Mouse (Mus musculus) inflammation-experienced regulatory T-cells, adult 6 months (primary cell): ENCODE measurements around the gene Nfasc. TPM values are rescaled to one million over a fixed set of nuclear protein-coding genes. Genes with fewer than 3 reads are reported as not detected.

Source experiments
- ATAC-seq: one replicate; pipeline ENCODE4 v1.8.0; 2017
- polyA plus RNA-seq, 3 experiments: library from polyadenylated mRNA; unstranded; fragments of 100-300 nt; shearing (Covaris generic); gene quantifications; one replicate each; pipeline ENCODE4 v1.2.1; 2017

Nfasc gene
- polyA plus RNA-seq, 3 experiments from 2014 or later: not detected

- no peak for ATAC-seq
Observed at GRCm38 (mm10) chr1:132727548-132727947, 14.0 kb downstream of the Nfasc start.

GRCm38 (mm10) chr1:132722362-132722761 is 19.2 kb downstream of the Nfasc start:
- ATAC-seq: no peak

GRCm38 (mm10) chr1:132721266-132721665 is 20.3 kb downstream of the Nfasc start:
- no peak for ATAC-seq

- ATAC-seq: no peak
Observed at GRCm38 (mm10) chr1:132718225-132718624, 23.4 kb downstream of the Nfasc start.

GRCm38 (mm10) chr1:132715044-132715443 is 26.6 kb downstream of the Nfasc start:
- no peak for ATAC-seq

GRCm38 (mm10) chr1:132709419-132709818 is 32.2 kb downstream of the Nfasc start:
- no peak for ATAC-seq

GRCm38 (mm10) chr1:132707301-132707700 is 34.3 kb downstream of the Nfasc start:
- no peak for ATAC-seq

- ATAC-seq: no peak
Observed at GRCm38 (mm10) chr1:132703467-132703866, 38.1 kb downstream of the Nfasc start.

- ATAC-seq: no peak
Observed at GRCm38 (mm10) chr1:132696926-132697325, 44.7 kb downstream of the Nfasc start.

- ATAC-seq: no peak
Observed at GRCm38 (mm10) chr1:132696232-132696631, 45.4 kb downstream of the Nfasc start.

- no peak for ATAC-seq
Observed at GRCm38 (mm10) chr1:132694007-132694406, 47.6 kb downstream of the Nfasc start.

- no peak for ATAC-seq
Observed at GRCm38 (mm10) chr1:132689181-132689580, 52.4 kb downstream of the Nfasc start.

- ATAC-seq: no peak
Observed at GRCm38 (mm10) chr1:132678935-132679334, 62.7 kb downstream of the Nfasc start.

- ATAC-seq: no peak
Observed at GRCm38 (mm10) chr1:132678076-132678475, 63.5 kb downstream of the Nfasc start.

GRCm38 (mm10) chr1:132672704-132673103 is 68.9 kb downstream of the Nfasc start:
- ATAC-seq: no peak

GRCm38 (mm10) chr1:132669200-132669599 is 72.4 kb downstream of the Nfasc start:
- ATAC-seq: no peak

- no peak for ATAC-seq
Observed at GRCm38 (mm10) chr1:132660354-132660753, 81.2 kb downstream of the Nfasc start.

GRCm38 (mm10) chr1:132659604-132660003 is 82.0 kb downstream of the Nfasc start:
- ATAC-seq: no peak

- no peak for ATAC-seq
Observed at GRCm38 (mm10) chr1:132655611-132656010, 86.0 kb downstream of the Nfasc start.

- ATAC-seq: no peak
Observed at GRCm38 (mm10) chr1:132654769-132655168, 86.8 kb downstream of the Nfasc start.

GRCm38 (mm10) chr1:132653841-132654457 is 87.6 kb downstream of the Nfasc start:
- ATAC-seq: no peak

GRCm38 (mm10) chr1:132653161-132653560 is 88.4 kb downstream of the Nfasc start:
- ATAC-seq: no peak

- ATAC-seq: no peak
Observed at GRCm38 (mm10) chr1:132650680-132651079, 90.9 kb downstream of the Nfasc start.

- no peak for ATAC-seq
Observed at GRCm38 (mm10) chr1:132647958-132648357, 93.6 kb downstream of the Nfasc start.
